ENCODE assay signal across 8 mouse cellular contexts in genomic region chr17:27821407-27822338, GRCm38 (mm10). TPM values are rescaled to one million over a fixed set of nuclear protein-coding genes. Genes with fewer than 3 reads are reported as not detected.
DNase-seq lines count a peak whose midpoint lies in the region; ATAC-seq and TF ChIP-seq lines count a peak whose summit lies in the region.

No protein-coding gene starts in this region.

- H3K4me3 ChIP-seq in forebrain, embryonic 12.5 days (replicated peaks) = peak overlapping the region; percentile 98
- H3K4me3 ChIP-seq in kidney, adult 2 months (ENCODE audit: insufficient read depth, low read depth, low read length) = no peak overlapping the region
- H3K4me3 ChIP-seq in stomach, embryonic 15.5 days (replicated peaks) = no peak overlapping the region; the same call in 1 of the 2 replicates

- TF ChIP-seq POLR2A in kidney, adult 2 months (IDR thresholded peaks at IDR 0.05; ENCODE audit: low read depth, low read length) = no peak

- no peak for TF ChIP-seq CTCF in kidney, adult 2 months (conservative IDR thresholded peaks at IDR 0.05; ENCODE audit: insufficient read depth, insufficient read length, low read depth, low read length)

- no peak for ATAC-seq in forebrain, embryonic 12.5 days (ENCODE audit: low FRiP score)
- no peak for ATAC-seq in stomach, embryonic 15.5 days (ENCODE audit: insufficient read depth, low FRiP score, low read depth)

- no peaks in the 10 kb centered on the region for H3K36me3 ChIP-seq in forebrain, embryonic 12.5 days (replicated peaks)
- H3K36me3 ChIP-seq in kidney, adult 2 months (ENCODE audit: control insufficient read depth, insufficient read depth, low read length) = no peaks in the 10 kb centered on the region
- H3K36me3 ChIP-seq in stomach, embryonic 15.5 days = no peaks in the 10 kb centered on the region

- H3K9ac ChIP-seq in forebrain, embryonic 12.5 days = peak overlapping the region; percentile 95; the same call in 1 of the 2 replicates
- no peak overlapping the region for H3K9ac ChIP-seq in stomach, embryonic 15.5 days

- 75% methylated on average over 9 of the region's 9 CpGs for WGBS in forebrain, embryonic 12.5 days
- 48% methylated on average over 9 of the region's 9 CpGs for WGBS in kidney, adult 2 months
- WGBS in stomach, embryonic 15.5 days = 52% methylated on average over 9 of the region's 9 CpGs

- H3K4me2 ChIP-seq in forebrain, embryonic 12.5 days = peak overlapping the region; percentile 77
- peak overlapping the region; percentile 69 for H3K4me2 ChIP-seq in stomach, embryonic 15.5 days

- no peaks in the 10 kb centered on the region for H3K9me3 ChIP-seq in forebrain, embryonic 12.5 days
- no peaks in the 10 kb centered on the region for H3K9me3 ChIP-seq in stomach, embryonic 15.5 days

- H3K27me3 ChIP-seq in forebrain, embryonic 12.5 days = no peaks in the 10 kb centered on the region
- H3K27me3 ChIP-seq in kidney, adult 2 months (replicated peaks; ENCODE audit: control insufficient read depth, insufficient read depth, low read length) = no peaks in the 10 kb centered on the region
- no peaks in the 10 kb centered on the region for H3K27me3 ChIP-seq in stomach, embryonic 15.5 days (replicated peaks)

- peak; percentile 30 for DNase-seq in layer of hippocampus, adult 11-12 months (ENCODE audit: low spot score)
- DNase-seq in layer of hippocampus, postnatal 36 days = no peak
- peak; percentile 46 for DNase-seq in T-cell, adult 2 months (ENCODE audit: low spot score)
- DNase-seq in kidney, adult 2 months = peak; percentile 79
- DNase-seq in lung, postnatal 14 days = peak; percentile 35
- DNase-seq in frontal cortex, adult 2 months (ENCODE audit: extremely low spot score in 1 of 2, low spot score in 1 of 2) = no peak

- H3K27ac ChIP-seq in forebrain, embryonic 12.5 days = 0 out of 2 replicates have a peak overlapping the region, but pooled peaks have one; percentile 73
- peak overlapping the region; percentile 74 for H3K27ac ChIP-seq in kidney, adult 2 months (ENCODE audit: insufficient read depth, low read depth, low read length)
- H3K27ac ChIP-seq in stomach, embryonic 15.5 days = peak overlapping the region; percentile 91

- peaks cover 38% of the 10 kb centered on the region for H3K4me1 ChIP-seq in forebrain, embryonic 12.5 days
- H3K4me1 ChIP-seq in kidney, adult 2 months (ENCODE audit: control insufficient read depth, insufficient read depth, low read length) = peaks cover 17% of the 10 kb centered on the region
- peaks cover 36% of the 10 kb centered on the region for H3K4me1 ChIP-seq in stomach, embryonic 15.5 days

RNA-seq across cellular contexts. Expression of gene D17Wsu92e, which starts 1.2 kb away (rescaled TPM):
- total RNA-seq in layer of hippocampus, postnatal 36 days (2021) = 100 to 1,000 TPM; 191 to 194 TPM
- 11.1 and 11.4 TPM in 2 replicates for polyA plus RNA-seq in forebrain, embryonic 12.5 days (2016; fragmentation: Nextera tagmentation; extraction: Ambion mirVana)
- 162 and 189 TPM in 2 replicates for polyA plus RNA-seq in kidney, adult 2 months (2012; rRNA removed)
- 20.0 and 23.1 TPM in 2 replicates for polyA plus RNA-seq in stomach, embryonic 15.5 days (2015; fragmentation: Nextera tagmentation; extraction: Ambion mirVana)
- polyA plus RNA-seq in frontal cortex, adult 2 months (2012; rRNA removed) = 157 and 178 TPM in 2 replicates

RNA-seq across cellular contexts. Expression of gene Snrpc, which starts 16.3 kb away (rescaled TPM):
- 10 to 100 TPM; 49.7 to 51.5 TPM for total RNA-seq in layer of hippocampus, postnatal 36 days (2021)
- polyA plus RNA-seq in forebrain, embryonic 12.5 days (2016; fragmentation: Nextera tagmentation; extraction: Ambion mirVana) = 367 and 371 TPM in 2 replicates
- 55.8 and 61.2 TPM in 2 replicates for polyA plus RNA-seq in kidney, adult 2 months (2012; rRNA removed)
- polyA plus RNA-seq in stomach, embryonic 15.5 days (2015; fragmentation: Nextera tagmentation; extraction: Ambion mirVana) = 247 and 276 TPM in 2 replicates
- polyA plus RNA-seq in frontal cortex, adult 2 months (2012; rRNA removed) = 66.1 and 78.6 TPM in 2 replicates

RNA-seq across cellular contexts. Expression of gene Uhrf1bp1, which starts 34.6 kb away (rescaled TPM):
- 10 to 100 TPM; 14.5 to 16.9 TPM for total RNA-seq in layer of hippocampus, postnatal 36 days (2021)
- polyA plus RNA-seq in forebrain, embryonic 12.5 days (2016; fragmentation: Nextera tagmentation; extraction: Ambion mirVana) = 10.0 and 10.5 TPM in 2 replicates
- 8.0 and 9.6 TPM in 2 replicates for polyA plus RNA-seq in kidney, adult 2 months (2012; rRNA removed)
- polyA plus RNA-seq in stomach, embryonic 15.5 days (2015; fragmentation: Nextera tagmentation; extraction: Ambion mirVana) = 3.8 and 5.3 TPM in 2 replicates
- 9.5 and 10.5 TPM in 2 replicates for polyA plus RNA-seq in frontal cortex, adult 2 months (2012; rRNA removed)

Comparison
In these comparisons a context has a peak if more than half of its experiments do, and no peak if none do; other contexts are left out.
1. DNase-seq: peak in layer of hippocampus, adult 11-12 months (single experiment), T-cell, adult 2 months (single experiment), kidney, adult 2 months (single experiment) and lung, postnatal 14 days (single experiment); none in layer of hippocampus, postnatal 36 days (0 of 2) and frontal cortex, adult 2 months (0 of 2).
2. Peak in every context shown above with its lines, with median percentiles within 50 percentile points of each other: H3K27ac ChIP-seq.